Mouse (Mus musculus): ENCODE results near the gene Rph3al. TPM values are rescaled to one million over a fixed set of nuclear protein-coding genes. Genes with fewer than 3 reads are reported as not detected.

The Rph3al gene
- total RNA-seq, 2 experiments from 2014 or later: 8.9 to 12.8 TPM

- DNase-seq: peak; percentile 76 to 78
- intact Hi-C loops (cut with DNase I): loop anchor here (1.0 to 5.0 kb wide), 4 partner anchors 22 to 196 kb away; no protein-coding TSS in a partner anchor
These were observed 25.1 kb downstream of the Rph3al start for GRCm38 (mm10) chr11:75912944-75913657.

- no peak for DNase-seq
- intact Hi-C loops (cut with DNase I): loop anchor here (2.0 to 5.0 kb wide), 3 partner anchors 23 to 195 kb away; no protein-coding TSS in a partner anchor
These were observed 26.3 kb downstream of the Rph3al start for GRCm38 (mm10) chr11:75911962-75912361.

- intact Hi-C loops (cut with DNase I): loop anchor here (5.0 kb wide), 1 partner anchor 193 kb away; no protein-coding TSS in a partner anchor
- no peak for DNase-seq
These were observed 28.4 kb downstream of the Rph3al start for GRCm38 (mm10) chr11:75909702-75910429.

GRCm38 (mm10) chr11:75907406-75907805 is 30.8 kb downstream of the Rph3al start:
- intact Hi-C loops (cut with DNase I): no loop called here
- DNase-seq: no peak

GRCm38 (mm10) chr11:75906556-75906955 is 31.7 kb downstream of the Rph3al start:
- intact Hi-C loops (cut with DNase I): no loop called here
- DNase-seq: no peak

- DNase-seq: no peak
- intact Hi-C loops (cut with DNase I): no loop called here
These were observed 33.2 kb downstream of the Rph3al start for GRCm38 (mm10) chr11:75904982-75905381.

- no peak for DNase-seq
- intact Hi-C loops (cut with DNase I): no loop called here
These were observed 33.7 kb downstream of the Rph3al start for GRCm38 (mm10) chr11:75904501-75904900.

- DNase-seq: peak in 1 of 2 experiments; percentile 32
- intact Hi-C loops (cut with DNase I): no loop called here
These were observed 34.7 kb downstream of the Rph3al start for GRCm38 (mm10) chr11:75903486-75903885.

- intact Hi-C loops (cut with DNase I): no loop called here
- no peak for DNase-seq
These were observed 36.9 kb downstream of the Rph3al start for GRCm38 (mm10) chr11:75901339-75901738.

- no peak for DNase-seq
- intact Hi-C loops (cut with DNase I): no loop called here
These were observed 38.6 kb downstream of the Rph3al start for GRCm38 (mm10) chr11:75899676-75900075.

GRCm38 (mm10) chr11:75898532-75898931 is 39.7 kb downstream of the Rph3al start:
- DNase-seq: no peak
- intact Hi-C loops (cut with DNase I): no loop called here

GRCm38 (mm10) chr11:75894791-75895420 is 43.3 kb downstream of the Rph3al start:
- intact Hi-C loops (cut with DNase I): no loop called here
- DNase-seq: no peak

- DNase-seq: no peak
- intact Hi-C loops (cut with DNase I): no loop called here
These were observed 44.3 kb downstream of the Rph3al start for GRCm38 (mm10) chr11:75893956-75894355.

- no peak for DNase-seq
- intact Hi-C loops (cut with DNase I): no loop called here
These were observed 50.9 kb downstream of the Rph3al start for GRCm38 (mm10) chr11:75887349-75887748.

- intact Hi-C loops (cut with DNase I): no loop called here
- no peak for DNase-seq
These were observed 57.0 kb downstream of the Rph3al start for GRCm38 (mm10) chr11:75881234-75881633.

- intact Hi-C loops (cut with DNase I): no loop called here
- DNase-seq: peak in 1 of 2 experiments; percentile 20
These were observed 58.2 kb downstream of the Rph3al start for GRCm38 (mm10) chr11:75880064-75880463.

GRCm38 (mm10) chr11:75878460-75878859 is 59.8 kb downstream of the Rph3al start:
- intact Hi-C loops (cut with DNase I): no loop called here
- no peak for DNase-seq

GRCm38 (mm10) chr11:75876043-75876780 is 62.0 kb downstream of the Rph3al start:
- intact Hi-C loops (cut with DNase I): no loop called here
- DNase-seq: no peak

GRCm38 (mm10) chr11:75871688-75872087 is 66.5 kb downstream of the Rph3al start:
- intact Hi-C loops (cut with DNase I): no loop called here
- DNase-seq: no peak

- intact Hi-C loops (cut with DNase I): no loop called here
- no peak for DNase-seq
These were observed 67.3 kb downstream of the Rph3al start for GRCm38 (mm10) chr11:75870947-75871346.

- DNase-seq: no peak
- intact Hi-C loops (cut with DNase I): no loop called here
These were observed 67.8 kb downstream of the Rph3al start for GRCm38 (mm10) chr11:75870386-75870785.

All from heart, postnatal 36 days (tissue).